Comparison of ENCODE assay signal across 12 mouse cellular contexts in genomic region chr5:91282969-91283368, GRCm38 (mm10).
DNase-seq lines count a peak whose midpoint lies in the region; ATAC-seq lines count a peak whose summit lies in the region.
"Had no signal": no experiment of that assay in that cellular context is flagged by ENCODE, and none has a peak within 500 bp of the region (broad histone marks: within the 10 kb centered on the region; RNA-seq: fewer than 3 reads in every experiment).

No protein-coding gene starts in this region.

- no peaks in the 10 kb centered on the region for H3K9me3 ChIP-seq in heart, embryonic 11.5 days (replicated peaks; ENCODE audit: control insufficient read depth, low read length)
- no peaks in the 10 kb centered on the region for H3K9me3 ChIP-seq in liver, embryonic 16.5 days (replicated peaks; ENCODE audit: control insufficient read depth, low read length)
- H3K9me3 ChIP-seq: embryonic facial prominence, embryonic 15.5 days; G1E; limb, embryonic 15.5 days had no signal

- no peaks in the 10 kb centered on the region for H3K4me1 ChIP-seq in heart, embryonic 11.5 days (ENCODE audit: control insufficient read depth, insufficient read depth, low read length)
- H3K4me1 ChIP-seq in liver, embryonic 16.5 days (ENCODE audit: control insufficient read depth, low read depth, low read length): no peaks in the 10 kb centered on the region
- H3K4me1 ChIP-seq: embryonic facial prominence, embryonic 15.5 days; limb, embryonic 15.5 days had no signal

- no peaks in the 10 kb centered on the region for H3K27me3 ChIP-seq in heart, embryonic 11.5 days (ENCODE audit: control insufficient read depth, insufficient read depth, low read length)
- no peaks in the 10 kb centered on the region for H3K27me3 ChIP-seq in liver, embryonic 16.5 days (ENCODE audit: control insufficient read depth, insufficient read depth, low read depth, low read length)
- H3K27me3 ChIP-seq: embryonic facial prominence, embryonic 15.5 days; limb, embryonic 15.5 days had no signal

- no peak overlapping the region for H3K9ac ChIP-seq in heart, embryonic 11.5 days (ENCODE audit: low read depth, low read length)
- no peak overlapping the region for H3K9ac ChIP-seq in liver, embryonic 16.5 days (ENCODE audit: low read depth, low read length)
- H3K9ac ChIP-seq: embryonic facial prominence, embryonic 15.5 days; limb, embryonic 15.5 days had no signal

- no peak overlapping the region for H3K4me2 ChIP-seq in heart, embryonic 11.5 days
- H3K4me2 ChIP-seq in liver, embryonic 16.5 days (ENCODE audit: low read depth, low read length): no peak overlapping the region
- H3K4me2 ChIP-seq: embryonic facial prominence, embryonic 15.5 days; limb, embryonic 15.5 days had no signal

- DNase-seq in heart, adult 8-10 months (ENCODE audit: low spot score): peak; percentile 4
- peak; percentile 47 for DNase-seq in MEL-GATA-1-ER (ENCODE audit: extremely low read depth, low read depth)
- DNase-seq in natural killer cell, adult 2 months (ENCODE audit: low spot score in 2 of 2): peak; percentile 6 to 15
- no peak for DNase-seq in layer of hippocampus, postnatal 14 days (ENCODE audit: low spot score in 2 of 2)
- no peak for DNase-seq in cerebellum, postnatal 25 days
- no peak for DNase-seq in frontal cortex, postnatal 36 days (ENCODE audit: low spot score in 2 of 2)
- DNase-seq: kidney, postnatal 14 days had no signal

- WGBS in heart, embryonic 11.5 days (ENCODE audit: insufficient replicate concordance): 73% methylated on average over 7 of the region's 7 CpGs
- 38% methylated on average over 7 of the region's 7 CpGs for WGBS in liver, embryonic 16.5 days (ENCODE audit: insufficient replicate concordance)

- no peaks in the 10 kb centered on the region for H3K36me3 ChIP-seq in heart, embryonic 11.5 days (ENCODE audit: control insufficient read depth, insufficient read depth, low read length)
- H3K36me3 ChIP-seq in liver, embryonic 16.5 days (ENCODE audit: control insufficient read depth, insufficient read depth): no peaks in the 10 kb centered on the region
- H3K36me3 ChIP-seq: embryonic facial prominence, embryonic 15.5 days; G1E; limb, embryonic 15.5 days had no signal

- no peak for ATAC-seq in heart, embryonic 11.5 days (replicated peaks; ENCODE audit: insufficient number of reproducible peaks, low FRiP score, low TSS enrichment)
- ATAC-seq in liver, embryonic 16.5 days (ENCODE audit: low read depth): peak; percentile 80

- no peak overlapping the region for H3K27ac ChIP-seq in heart, embryonic 11.5 days (ENCODE audit: low read depth, low read length)
- H3K27ac ChIP-seq in liver, embryonic 16.5 days (ENCODE audit: low read length): no peak overlapping the region
- H3K27ac ChIP-seq: embryonic facial prominence, embryonic 15.5 days; limb, embryonic 15.5 days had no signal

- no peak overlapping the region for H3K4me3 ChIP-seq in heart, embryonic 11.5 days (ENCODE audit: low read depth, low read length)
- no peak overlapping the region for H3K4me3 ChIP-seq in liver, embryonic 16.5 days (ENCODE audit: low read depth, low read length)
- H3K4me3 ChIP-seq: embryonic facial prominence, embryonic 15.5 days; limb, embryonic 15.5 days had no signal

Comparison
In these comparisons a context has a peak if more than half of its experiments do, and no peak if none do; other contexts are left out.
1. DNase-seq: peak in heart, adult 8-10 months (single experiment), MEL-GATA-1-ER (single experiment) and natural killer cell, adult 2 months (2 of 2); none in layer of hippocampus, postnatal 14 days (0 of 2), cerebellum, postnatal 25 days (0 of 2) and frontal cortex, postnatal 36 days (0 of 2).